28 mouse cellular contexts compared by ENCODE assay signal in the genomic region with DNA sequence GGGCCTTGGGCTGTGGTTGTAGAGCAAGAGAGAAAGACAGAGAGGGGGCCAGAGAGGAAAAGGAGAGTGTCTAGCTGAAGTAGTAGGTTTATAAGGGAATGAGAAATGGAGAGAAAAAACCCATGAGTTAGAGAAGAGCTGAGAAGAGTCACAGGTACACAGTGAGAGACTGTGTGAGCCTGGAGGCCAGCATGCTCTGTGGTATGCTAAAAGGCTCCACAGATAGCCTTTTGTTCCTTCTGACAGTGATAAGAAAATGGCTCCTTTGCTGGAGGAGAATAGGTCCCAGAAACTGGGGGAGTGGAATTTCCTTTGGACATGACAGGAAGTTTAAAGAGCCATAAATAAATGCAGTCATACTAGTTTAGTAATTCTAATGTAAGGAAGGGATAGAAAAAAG. TPM values are rescaled to one million over a fixed set of nuclear protein-coding genes. Genes with fewer than 3 reads are reported as not detected.
DNase-seq lines count a peak whose midpoint lies in the region; ATAC-seq lines count a peak whose summit lies in the region.
"Had no signal": no experiment of that assay in that cellular context is flagged by ENCODE, and none has a peak within 500 bp of the region (broad histone marks: within the 10 kb centered on the region; RNA-seq: fewer than 3 reads in every experiment).

No protein-coding gene starts in this region.

- no peaks in the 10 kb centered on the region for H3K36me3 ChIP-seq in heart, embryonic 13.5 days
- H3K36me3 ChIP-seq in hindbrain, embryonic 13.5 days: no peaks in the 10 kb centered on the region
- H3K36me3 ChIP-seq in hindbrain, embryonic 14.5 days (replicated peaks; ENCODE audit: control insufficient read depth, insufficient read depth): no peaks in the 10 kb centered on the region
- no peaks in the 10 kb centered on the region for H3K36me3 ChIP-seq in liver, embryonic 12.5 days
- H3K36me3 ChIP-seq: embryonic facial prominence, embryonic 15.5 days; G1E; hindbrain, embryonic 15.5 days; intestine, embryonic 15.5 days; midbrain, embryonic 12.5 days; neural tube, embryonic 15.5 days had no signal

- no peak overlapping the region; the same call in 1 of the 2 replicates for H3K4me2 ChIP-seq in heart, embryonic 13.5 days
- no peak overlapping the region for H3K4me2 ChIP-seq in hindbrain, embryonic 13.5 days
- H3K4me2 ChIP-seq in hindbrain, embryonic 14.5 days (replicated peaks): no peak overlapping the region
- H3K4me2 ChIP-seq in liver, embryonic 12.5 days: no peak overlapping the region
- H3K4me2 ChIP-seq: embryonic facial prominence, embryonic 15.5 days; hindbrain, embryonic 15.5 days; intestine, embryonic 15.5 days; midbrain, embryonic 12.5 days; neural tube, embryonic 15.5 days had no signal

- intact Hi-C loops in heart, postnatal 10 days (cut with DNase I): no loop called here
- intact Hi-C loops in left cerebral cortex, postnatal 10 days (cut with DNase I): no loop called here

- no peak for DNase-seq in heart, postnatal 10 days
- no peak for DNase-seq in hindbrain, embryonic 14.5 days (ENCODE audit: low spot score)
- no peak for DNase-seq in liver
- no peak for DNase-seq in left cerebral cortex, postnatal 10 days (ENCODE audit: extremely low spot score in 1 of 2, low spot score in 2 of 2)
- DNase-seq: adrenal gland, adult 2 months; B cell, adult 2 months; cerebellum, adult 11 months; cerebellum, adult 9-11 months; gastrocnemius, adult 2 months; kidney, postnatal 25 days; lung, postnatal 14 days; right cerebral cortex, adult 18-20 months; right cerebral cortex, postnatal 4 days; thymus, postnatal 14 days had no signal

- H3K27ac ChIP-seq in heart, embryonic 13.5 days (replicated peaks): peak overlapping the region; percentile 83
- H3K27ac ChIP-seq in hindbrain, embryonic 13.5 days: peak overlapping the region; percentile 36; the same call in 1 of the 2 replicates
- H3K27ac ChIP-seq in hindbrain, embryonic 14.5 days: no peak overlapping the region
- peak overlapping the region; percentile 53 for H3K27ac ChIP-seq in liver, embryonic 12.5 days
- H3K27ac ChIP-seq: embryonic facial prominence, embryonic 15.5 days; gastrocnemius, adult 2 months; hindbrain, embryonic 15.5 days; intestine, embryonic 15.5 days; layer of hippocampus, adult 2 months; liver, embryonic 14.5 days; midbrain, embryonic 12.5 days; neural tube, embryonic 15.5 days had no signal

- H3K27me3 ChIP-seq in heart, embryonic 13.5 days (replicated peaks): no peaks in the 10 kb centered on the region
- no peaks in the 10 kb centered on the region for H3K27me3 ChIP-seq in hindbrain, embryonic 13.5 days
- H3K27me3 ChIP-seq in hindbrain, embryonic 14.5 days (ENCODE audit: control insufficient read depth, insufficient read depth, low read length): no peaks in the 10 kb centered on the region
- no peaks in the 10 kb centered on the region for H3K27me3 ChIP-seq in liver, embryonic 12.5 days (replicated peaks)
- H3K27me3 ChIP-seq: CH12.LX; embryonic facial prominence, embryonic 15.5 days; hindbrain, embryonic 15.5 days; intestine, embryonic 15.5 days; midbrain, embryonic 12.5 days; neural tube, embryonic 15.5 days; Patski had no signal

- no peak overlapping the region for H3K9ac ChIP-seq in heart, embryonic 13.5 days
- H3K9ac ChIP-seq in hindbrain, embryonic 13.5 days: no peak overlapping the region
- H3K9ac ChIP-seq in hindbrain, embryonic 14.5 days: no peak overlapping the region
- H3K9ac ChIP-seq in liver, embryonic 12.5 days: no peak overlapping the region
- H3K9ac ChIP-seq: embryonic facial prominence, embryonic 15.5 days; hindbrain, embryonic 15.5 days; intestine, embryonic 15.5 days; liver, embryonic 14.5 days; midbrain, embryonic 12.5 days; neural tube, embryonic 15.5 days had no signal

- H3K4me1 ChIP-seq in heart, embryonic 13.5 days: peaks cover 66% of the 10 kb centered on the region
- H3K4me1 ChIP-seq in hindbrain, embryonic 13.5 days (replicated peaks): peaks cover 37% of the 10 kb centered on the region
- H3K4me1 ChIP-seq in hindbrain, embryonic 14.5 days (replicated peaks; ENCODE audit: control insufficient read depth, insufficient read depth, low read length): peaks cover 17% of the 10 kb centered on the region
- H3K4me1 ChIP-seq in liver, embryonic 12.5 days: peaks cover 90% of the 10 kb centered on the region
- H3K4me1 ChIP-seq: intestine, embryonic 15.5 days had no signal

- no peak overlapping the region for H3K4me3 ChIP-seq in heart, embryonic 13.5 days
- H3K4me3 ChIP-seq in hindbrain, embryonic 13.5 days: no peak overlapping the region
- no peak overlapping the region for H3K4me3 ChIP-seq in hindbrain, embryonic 14.5 days (replicated peaks; ENCODE audit: low read length)
- no peak overlapping the region for H3K4me3 ChIP-seq in liver, embryonic 12.5 days
- H3K4me3 ChIP-seq: embryonic facial prominence, embryonic 15.5 days; gastrocnemius, adult 2 months; hindbrain, embryonic 15.5 days; intestine, embryonic 15.5 days; layer of hippocampus, adult 2 months; midbrain, embryonic 12.5 days; neural tube, embryonic 15.5 days had no signal

- no peak for ATAC-seq in heart, embryonic 13.5 days (ENCODE audit: extremely low read depth, insufficient number of reproducible peaks, low FRiP score, low TSS enrichment)
- ATAC-seq in hindbrain, embryonic 13.5 days (ENCODE audit: low FRiP score): no peak
- no peak for ATAC-seq in hindbrain, embryonic 14.5 days (ENCODE audit: low FRiP score)
- ATAC-seq in liver, embryonic 12.5 days: no peak
- ATAC-seq: forebrain, embryonic 14.5 days; intestine, embryonic 15.5 days; Patski had no signal

- no peaks in the 10 kb centered on the region for H3K9me3 ChIP-seq in heart, embryonic 13.5 days
- no peaks in the 10 kb centered on the region for H3K9me3 ChIP-seq in hindbrain, embryonic 13.5 days
- H3K9me3 ChIP-seq in hindbrain, embryonic 14.5 days (ENCODE audit: control insufficient read depth, low read length): no peaks in the 10 kb centered on the region
- H3K9me3 ChIP-seq in liver, embryonic 12.5 days (replicated peaks): no peaks in the 10 kb centered on the region
- H3K9me3 ChIP-seq: embryonic facial prominence, embryonic 15.5 days; G1E; hindbrain, embryonic 15.5 days; intestine, embryonic 15.5 days; midbrain, embryonic 12.5 days; neural tube, embryonic 15.5 days had no signal

RNA-seq across cellular contexts. Expression of a gene that starts 13.2 kb away (rescaled TPM):
- polyA plus RNA-seq in heart, embryonic 13.5 days (2015; fragmentation: Nextera tagmentation; extraction: Ambion mirVana): 20.5 and 23.9 TPM in 2 replicates
- 10 to 100 TPM; 10.8 to 11.3 TPM for total RNA-seq in heart, postnatal 10 days (2021)
- 61.9 and 65.4 TPM in 2 replicates for polyA plus RNA-seq in hindbrain, embryonic 13.5 days (2015; fragmentation: Nextera tagmentation; extraction: Ambion mirVana)
- 54.7 and 59.9 TPM in 2 replicates for polyA plus RNA-seq in hindbrain, embryonic 14.5 days (2014; fragmentation: Nextera tagmentation; extraction: Ambion mirVana)
- 12.8 and 14.8 TPM in 2 replicates for polyA plus RNA-seq in liver, embryonic 12.5 days (2016; fragmentation: Nextera tagmentation; extraction: Ambion mirVana)
- 1 to 10 TPM; 9.3 to 10.0 TPM for total RNA-seq in left cerebral cortex, postnatal 10 days (2021)

RNA-seq across cellular contexts. Expression of a gene that starts 57.8 kb away (rescaled TPM):
- polyA plus RNA-seq in heart, embryonic 13.5 days (2015; fragmentation: Nextera tagmentation; extraction: Ambion mirVana): 38.1 and 39.8 TPM in 2 replicates
- 100 to 1,000 TPM; 253 to 276 TPM for total RNA-seq in heart, postnatal 10 days (2021)
- 41.4 and 46.8 TPM in 2 replicates for polyA plus RNA-seq in hindbrain, embryonic 13.5 days (2015; fragmentation: Nextera tagmentation; extraction: Ambion mirVana)
- polyA plus RNA-seq in hindbrain, embryonic 14.5 days (2014; fragmentation: Nextera tagmentation; extraction: Ambion mirVana): 38.1 and 41.7 TPM in 2 replicates
- polyA plus RNA-seq in liver, embryonic 12.5 days (2016; fragmentation: Nextera tagmentation; extraction: Ambion mirVana): 18.8 TPM in 2 replicates
- total RNA-seq in left cerebral cortex, postnatal 10 days (2021): 10 to 100 TPM; 21.8 to 22.7 TPM
